Mouse (Mus musculus) monocyte, adult 5-6 weeks (primary cell): ENCODE measurements around the gene Astn2. TPM values are rescaled to one million over a fixed set of nuclear protein-coding genes. Genes with fewer than 3 reads are reported as not detected.
A peak's percentile ranks its signal among the peaks of the same experiment; 100 is the strongest.

Experiments used
- ATAC-seq: fragments of 153-309, 156-312 bp; replicated peaks from 2 replicates; pipeline ENCODE4 v1.8.0; 2017; ENCODE audit warnings: mild to moderate bottlenecking; ENCODE audit not compliant: low TSS enrichment, insufficient number of reproducible peaks, severe bottlenecking, poor library complexity, low FRiP score
- total RNA-seq: library from RNA; stranded (forward); fragments of 200-1000, 200-491, 200-594 nt; gene quantifications from 3 replicates; pipeline ENCODE4 v1.2.3, GENCODE M21; 2017

The Astn2 gene
- total RNA-seq, 1 experiment from 2014 or later = not detected

- ATAC-seq = no peak
Measured at GRCm38 (mm10) chr4:65672294-65672693, 732.1 kb downstream of the Astn2 start.

GRCm38 (mm10) chr4:65671585-65672184, 732.7 kb downstream of the Astn2 start:
- ATAC-seq = no peak

GRCm38 (mm10) chr4:65667030-65667610, 737.3 kb downstream of the Astn2 start:
- ATAC-seq = no peak

- ATAC-seq = no peak
Measured at GRCm38 (mm10) chr4:65663176-65663575, 741.2 kb downstream of the Astn2 start.

- ATAC-seq = no peak
Measured at GRCm38 (mm10) chr4:65654723-65655122, 749.7 kb downstream of the Astn2 start.

DNA sequence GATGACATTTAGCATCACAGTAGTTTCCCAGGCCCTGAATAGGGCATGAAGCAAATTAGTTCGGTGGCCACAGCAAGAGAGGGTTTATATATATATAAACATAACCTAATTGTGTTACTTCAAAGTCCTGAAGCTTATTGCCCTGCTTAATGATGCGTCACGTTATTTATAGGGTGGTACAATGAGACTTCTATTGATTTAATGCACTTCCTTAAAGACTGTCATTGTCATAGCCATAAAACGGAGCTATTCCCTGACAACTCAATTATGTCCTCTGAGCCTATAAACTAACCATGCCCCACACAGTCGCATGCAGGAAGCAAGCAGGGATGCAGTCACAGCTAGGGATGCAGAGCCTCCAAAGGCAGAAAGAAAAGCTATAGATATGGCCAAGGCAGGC, 761.8 kb downstream of the Astn2 start:
- ATAC-seq = no peak

- no peak for ATAC-seq
Measured at GRCm38 (mm10) chr4:65638231-65638630, 766.2 kb downstream of the Astn2 start.

GRCm38 (mm10) chr4:65620125-65620524, 784.3 kb downstream of the Astn2 start:
- no peak for ATAC-seq

DNA sequence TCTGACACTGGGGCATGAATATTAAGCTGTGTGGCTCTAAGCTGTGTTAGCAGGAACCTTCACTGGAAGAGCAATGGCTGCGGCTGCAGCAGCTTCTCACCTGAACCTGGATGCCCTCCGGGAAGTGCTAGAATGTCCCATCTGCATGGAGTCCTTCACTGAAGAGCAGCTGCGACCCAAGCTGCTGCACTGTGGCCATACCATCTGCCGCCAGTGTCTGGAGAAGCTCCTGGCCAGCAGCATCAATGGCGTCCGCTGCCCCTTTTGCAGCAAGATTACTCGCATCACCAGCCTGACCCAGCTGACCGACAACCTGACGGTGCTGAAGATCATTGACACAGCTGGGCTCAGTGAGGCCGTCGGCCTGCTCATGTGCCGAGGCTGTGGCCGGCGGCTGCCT, 791.3 kb downstream of the Astn2 start:
- ATAC-seq = no peak

- ATAC-seq = no peak
Measured at GRCm38 (mm10) chr4:65610896-65611295, 793.5 kb downstream of the Astn2 start.

DNA sequence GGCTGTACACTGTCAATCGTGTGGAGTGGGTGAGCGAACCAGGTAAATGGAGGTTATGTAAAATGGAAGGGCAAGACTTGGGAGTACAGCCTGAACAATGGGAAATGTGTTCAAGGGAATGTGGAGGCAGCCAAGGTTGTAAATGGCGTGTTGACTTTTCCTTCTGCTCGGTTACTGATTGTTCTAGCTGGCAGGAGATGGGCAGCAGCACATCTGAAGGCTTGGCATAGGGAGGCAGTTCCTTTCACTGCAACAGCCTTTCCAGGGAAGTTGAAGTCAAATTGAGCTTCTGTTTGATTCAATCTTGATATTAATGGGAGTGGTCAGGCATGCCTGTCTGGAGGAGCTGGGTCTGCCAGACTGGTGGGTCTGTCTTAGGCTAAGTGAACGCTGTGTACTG, 794.1 kb downstream of the Astn2 start:
- ATAC-seq = no peak

GRCm38 (mm10) chr4:65608112-65608511, 796.3 kb downstream of the Astn2 start:
- ATAC-seq = no peak

DNA sequence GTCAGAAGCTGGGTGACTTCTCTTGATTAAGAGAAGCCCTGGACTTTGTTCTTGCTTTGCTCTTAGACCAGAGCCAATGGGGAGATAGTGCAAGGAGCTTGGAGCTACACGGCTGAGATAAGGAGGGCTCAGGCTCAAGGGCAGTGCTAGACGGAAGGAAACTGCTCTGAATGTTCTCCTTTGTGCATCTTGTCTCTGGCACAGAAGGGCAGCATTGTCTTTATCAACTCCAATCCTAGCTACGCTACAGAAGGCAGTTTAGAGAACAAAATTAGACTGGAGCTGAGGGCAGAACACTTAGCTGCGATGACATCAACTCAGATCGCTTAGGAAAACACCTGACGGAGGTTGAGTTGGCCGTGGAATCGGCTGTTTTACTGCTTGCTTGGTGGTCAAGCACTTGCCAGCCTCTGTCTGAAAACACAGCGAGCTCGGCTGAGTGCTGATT, 797.2 kb downstream of the Astn2 start:
- no peak for ATAC-seq

DNA sequence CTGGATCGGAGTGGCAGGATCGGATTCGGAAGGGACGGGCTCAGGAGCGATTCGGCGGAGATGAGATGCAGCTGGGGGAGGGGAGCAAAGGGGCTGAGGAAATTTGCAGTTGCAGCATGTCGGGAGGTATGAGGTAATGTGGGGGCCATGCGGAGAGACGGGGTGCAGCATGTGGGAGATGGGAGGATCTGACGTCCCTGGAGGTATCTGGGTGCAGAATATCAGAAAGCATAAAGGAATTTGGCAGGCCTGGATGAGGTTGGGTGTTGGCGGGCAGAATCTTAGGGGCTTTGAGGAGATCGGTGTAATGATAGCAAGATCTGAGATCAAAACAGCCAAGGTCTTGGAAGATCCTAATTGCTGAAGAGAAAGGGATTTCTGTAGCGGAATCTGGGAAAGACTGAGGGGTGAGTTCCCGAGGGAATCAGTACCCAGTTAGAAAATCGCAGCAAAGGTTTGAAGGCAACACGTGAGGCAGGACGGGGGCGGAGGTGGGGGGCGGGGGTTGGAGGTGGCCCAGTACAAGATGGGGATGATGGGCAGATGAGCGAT, 799.2 kb downstream of the Astn2 start:
- peak; percentile 27 for ATAC-seq

- peak; percentile 75 for ATAC-seq
Measured at GRCm38 (mm10) chr4:65604504-65605150, 799.8 kb downstream of the Astn2 start, which contains the start of gene Trim32. Trim32 (plus strand) TSS chr4:65604986.

- ATAC-seq = no peak
Measured at GRCm38 (mm10) chr4:65594601-65595369, 809.6 kb downstream of the Astn2 start.

DNA sequence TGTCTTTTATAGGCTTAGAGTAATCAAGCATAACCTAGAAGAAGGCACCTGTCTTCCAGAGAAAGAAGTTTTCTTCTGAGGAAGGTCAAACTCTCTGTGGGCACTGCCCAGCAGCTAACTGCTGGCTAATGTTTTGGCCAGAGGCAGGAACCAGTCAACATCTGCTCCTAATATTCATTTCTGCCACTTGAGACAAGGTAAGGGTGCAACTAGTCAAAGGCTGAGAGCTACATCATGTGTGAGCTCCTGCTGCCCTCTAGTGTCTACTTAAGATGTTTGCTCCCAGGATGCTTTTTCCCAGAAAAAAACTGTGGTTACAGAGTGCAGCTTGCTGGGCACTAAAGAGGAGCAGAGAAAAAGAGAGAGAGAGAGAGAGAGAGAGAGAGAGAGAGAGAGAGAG, 814.6 kb downstream of the Astn2 start:
- no peak for ATAC-seq

DNA sequence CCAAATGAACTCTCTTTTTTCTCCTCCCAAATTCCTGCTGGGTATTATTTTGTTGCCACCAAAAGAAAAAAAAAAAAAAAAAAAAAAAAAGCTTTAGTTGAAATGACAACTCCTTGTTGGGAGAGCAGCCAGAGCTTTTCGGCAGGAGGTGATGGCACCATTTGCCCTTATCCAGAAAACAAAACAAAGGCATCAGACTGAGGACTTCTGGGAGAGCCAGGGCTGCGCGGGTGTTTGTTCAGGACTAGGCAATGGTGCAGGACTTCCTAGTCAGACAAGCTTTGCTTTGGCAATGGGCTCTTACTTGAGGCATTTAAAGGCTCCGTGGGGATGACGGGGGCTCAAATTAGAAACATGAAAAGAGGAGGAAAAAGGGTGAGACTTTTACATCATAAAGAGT, 817.5 kb downstream of the Astn2 start:
- no peak for ATAC-seq

DNA sequence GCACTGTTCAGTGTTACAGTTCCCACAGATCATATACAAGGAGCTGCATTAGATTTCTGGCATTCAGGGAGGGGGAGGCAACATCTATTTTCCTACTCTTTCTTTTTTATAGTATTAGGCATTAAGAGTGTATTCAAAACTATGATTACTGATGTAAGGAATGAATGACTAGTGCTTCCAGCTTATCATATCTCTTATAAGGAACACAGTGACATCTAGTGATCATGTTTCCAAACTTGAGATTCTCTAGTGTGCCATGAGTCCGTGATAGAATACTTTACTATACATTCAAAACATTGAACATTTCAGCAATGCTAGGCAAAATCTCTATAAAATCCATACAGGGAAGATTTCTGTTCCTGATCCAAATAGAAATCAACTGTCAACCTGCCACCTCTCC, 824.2 kb downstream of the Astn2 start:
- ATAC-seq = no peak
